Mouse (Mus musculus) c-Kit-positive CD71-positive TER-119-positive erythroid progenitor cells, embryonic 14.5 days (primary cell): ENCODE measurements at regions not wholly inside any gene's neighbourhood (a gene's known extent, or its start where the extent isn't known, plus 50 kb on each side); places are given as distances from the start of the nearest gene placed in this dataset.

Experiments used
- DNase-seq: peaks from one replicate; pipeline ENCODE4 v3.0.0-alpha.2; 2013; ENCODE audit warnings: low spot score

- DNase-seq: no peak
Measured at GRCm38 (mm10) chr7:73637101-73637809, 95.6 kb upstream of the Chd2 start.

DNA sequence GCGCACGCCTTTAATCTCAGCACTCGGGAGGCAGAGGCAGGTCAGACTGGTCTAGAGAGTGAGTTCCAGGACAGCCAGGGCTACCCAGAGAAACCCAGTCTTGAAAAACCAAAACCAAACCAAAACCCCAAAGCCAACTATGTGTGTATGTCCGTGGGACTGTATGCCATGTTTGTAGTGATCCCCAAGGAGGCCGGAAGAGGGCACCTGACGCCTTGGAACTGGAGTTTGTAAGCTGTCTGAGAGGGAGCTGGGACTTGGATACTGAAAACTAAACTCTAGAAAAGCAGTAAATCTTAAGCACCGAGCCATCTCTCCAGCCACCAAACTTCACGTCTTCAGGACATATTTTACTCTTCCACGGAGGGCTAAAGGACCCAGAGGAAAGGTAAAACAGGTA, 93.8 kb upstream of the Chd2 start:
- no peak for DNase-seq

- DNase-seq: no peak
Measured at GRCm38 (mm10) chr7:73630790-73631189, 89.2 kb upstream of the Chd2 start.

- no peak for DNase-seq
Measured at GRCm38 (mm10) chr7:73629182-73629581, 87.6 kb upstream of the Chd2 start.

DNA sequence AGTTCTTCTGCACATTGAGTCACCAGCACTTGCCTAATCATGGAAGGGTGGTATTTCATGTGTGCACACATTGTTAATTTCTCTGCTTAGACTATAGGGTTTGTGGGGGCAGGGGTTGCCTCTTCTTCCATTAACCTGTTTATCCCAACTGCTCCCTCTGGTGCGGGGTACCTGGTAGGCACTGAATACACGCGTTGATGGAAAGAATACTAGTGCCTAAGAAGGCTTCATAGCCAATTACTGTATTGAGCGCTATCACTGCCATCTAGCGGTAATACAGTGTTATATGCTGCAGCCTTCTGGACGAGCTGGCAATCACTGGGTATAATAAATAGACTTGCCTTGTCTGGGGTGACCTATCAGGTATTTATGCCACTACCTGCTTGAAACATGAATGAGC, 86.4 kb upstream of the Chd2 start:
- peak; percentile 78 for DNase-seq

DNA sequence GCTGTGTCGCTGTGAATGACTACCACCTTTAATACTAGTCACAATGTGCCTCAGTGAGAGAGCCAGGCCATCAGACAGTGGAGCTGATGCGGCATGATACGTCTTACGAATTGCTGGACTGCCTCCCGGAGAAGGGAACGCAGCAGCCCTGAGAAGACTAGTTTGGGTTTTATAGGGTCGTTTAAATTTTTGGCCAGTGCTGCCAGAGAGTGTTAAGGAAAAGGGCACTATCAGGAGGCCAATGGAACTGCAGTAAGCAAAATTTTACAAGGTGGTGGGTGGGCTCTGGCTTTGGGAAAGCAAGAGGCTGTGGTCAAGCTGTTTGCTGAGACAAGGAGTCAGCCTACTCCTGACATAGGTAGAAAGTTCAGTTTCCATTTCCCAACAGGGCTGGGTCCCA, 84.7 kb upstream of the Chd2 start:
- no peak for DNase-seq

GRCm38 (mm10) chr7:73625651-73626050, 84.0 kb upstream of the Chd2 start:
- DNase-seq: no peak

GRCm38 (mm10) chr7:73624992-73625391, 83.4 kb upstream of the Chd2 start:
- DNase-seq: no peak

- DNase-seq: no peak
Measured at GRCm38 (mm10) chr7:73624093-73624600, 82.5 kb upstream of the Chd2 start.

GRCm38 (mm10) chr7:73622468-73622867, 80.8 kb upstream of the Chd2 start:
- no peak for DNase-seq

DNA sequence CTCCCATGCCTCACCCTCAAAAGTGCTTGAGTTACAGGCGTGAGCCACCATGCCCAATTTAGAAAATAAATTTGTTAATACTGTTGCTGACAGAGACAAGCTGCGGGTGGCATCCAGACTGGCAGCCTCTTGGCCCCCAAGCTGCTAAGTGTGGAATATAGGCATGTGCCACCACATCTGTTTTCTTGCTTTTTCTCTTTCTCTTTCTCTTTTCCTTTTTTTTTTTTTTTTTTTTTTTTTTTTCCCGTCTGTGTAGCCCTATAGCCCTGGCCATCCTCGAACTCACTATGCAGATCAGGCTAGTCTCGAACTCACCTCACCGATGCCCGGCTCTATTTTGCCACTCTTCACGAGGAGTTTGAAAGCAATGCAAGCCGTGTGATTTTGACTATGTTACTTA, 78.7 kb upstream of the Chd2 start:
- no peak for DNase-seq

DNA sequence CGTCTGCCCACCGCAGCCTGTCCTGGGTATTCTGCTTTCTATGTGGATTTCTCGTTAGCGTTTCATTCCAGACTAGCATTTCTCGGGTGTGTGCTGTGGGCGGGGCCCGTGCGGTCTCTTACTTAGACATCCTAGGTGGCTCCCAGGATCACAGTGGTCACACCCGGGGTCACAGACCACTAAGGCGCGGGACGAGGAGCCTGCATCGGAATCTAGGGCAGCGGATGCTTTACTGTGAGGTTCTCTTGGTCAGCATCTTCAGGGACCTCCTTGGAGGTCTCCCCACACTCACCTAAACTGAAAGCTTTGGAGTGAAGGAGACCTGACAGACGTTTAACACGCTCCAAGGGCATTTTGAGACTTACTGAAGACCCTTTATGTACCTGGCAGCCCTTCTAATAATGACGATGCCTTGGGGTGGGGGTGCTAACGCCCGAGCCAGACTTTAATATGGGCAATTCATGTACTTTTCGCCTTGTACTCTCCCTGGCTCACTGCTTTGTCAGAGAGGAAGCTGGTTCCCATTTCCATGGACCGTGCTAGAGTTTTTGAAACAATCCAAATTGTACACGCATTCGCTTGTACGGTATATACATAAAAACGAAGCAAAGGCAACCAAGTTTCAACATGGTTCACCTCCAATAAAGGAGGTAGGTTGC, 77.3 kb upstream of the Chd2 start:
- DNase-seq: no peak

DNA sequence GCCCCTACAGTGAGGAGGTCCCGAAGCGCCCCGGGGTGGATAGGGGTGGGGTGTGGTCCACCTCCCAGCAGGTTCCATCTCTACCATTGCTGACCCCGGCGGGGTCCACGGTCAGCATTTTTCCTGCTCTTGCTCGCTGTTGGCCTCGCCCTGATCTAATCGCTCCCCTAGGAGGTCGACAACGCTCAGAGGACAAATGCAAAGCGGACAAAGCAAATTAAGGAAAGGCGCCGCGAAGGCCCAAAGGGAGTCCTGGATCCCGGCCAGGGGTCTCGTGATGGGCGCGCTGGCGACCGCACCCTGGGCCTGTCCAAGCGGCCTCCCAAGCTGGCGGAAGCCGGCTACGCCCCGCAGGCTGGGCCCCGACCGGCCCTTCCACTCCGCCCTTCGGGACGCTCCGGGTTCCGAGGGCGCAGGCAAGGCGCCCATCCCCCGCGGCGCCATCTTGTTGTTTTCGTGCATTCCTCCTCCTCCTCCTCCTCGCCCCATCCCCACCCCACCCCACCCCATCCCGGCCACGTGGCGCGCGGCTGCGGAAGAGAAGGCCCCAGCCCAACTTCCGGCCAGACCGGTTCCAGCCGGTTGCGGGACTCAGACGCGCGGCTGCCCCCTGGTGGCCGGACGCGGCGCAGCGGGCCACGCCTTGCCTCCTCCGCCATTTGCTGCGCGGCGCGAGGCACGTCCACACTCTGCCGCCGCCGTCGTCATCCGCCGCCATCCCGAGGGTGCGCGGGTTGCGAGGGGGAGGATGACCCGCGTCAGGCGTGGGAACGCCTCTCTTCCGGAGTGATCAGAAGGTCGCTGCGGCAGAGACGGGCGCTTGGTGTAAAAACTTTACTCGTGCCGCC, 76.5 kb upstream of the Chd2 start:
- peak; percentile 94 for DNase-seq

- DNase-seq: no peak
Measured at GRCm38 (mm10) chr7:73616971-73617906, 75.6 kb upstream of the Chd2 start.

DNA sequence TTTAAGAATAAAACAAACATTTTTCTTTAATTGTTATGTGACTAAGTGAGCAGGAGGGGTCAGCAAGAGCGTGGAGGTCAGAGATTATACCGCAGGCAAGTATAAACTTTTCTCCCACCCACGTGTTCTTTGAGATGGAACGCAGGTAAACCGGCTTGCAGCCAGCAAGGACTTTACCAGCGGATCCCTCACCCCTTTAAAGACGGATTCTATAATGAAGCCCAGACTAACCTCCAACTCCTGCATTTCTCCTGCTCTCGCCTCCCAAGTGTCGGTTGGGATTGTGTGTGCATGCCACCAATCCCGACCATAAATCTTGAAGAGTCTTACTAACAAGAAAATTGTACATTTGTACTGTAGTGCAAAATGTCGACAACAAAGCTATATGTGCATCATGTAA, 74.4 kb upstream of the Chd2 start:
- no peak for DNase-seq

DNA sequence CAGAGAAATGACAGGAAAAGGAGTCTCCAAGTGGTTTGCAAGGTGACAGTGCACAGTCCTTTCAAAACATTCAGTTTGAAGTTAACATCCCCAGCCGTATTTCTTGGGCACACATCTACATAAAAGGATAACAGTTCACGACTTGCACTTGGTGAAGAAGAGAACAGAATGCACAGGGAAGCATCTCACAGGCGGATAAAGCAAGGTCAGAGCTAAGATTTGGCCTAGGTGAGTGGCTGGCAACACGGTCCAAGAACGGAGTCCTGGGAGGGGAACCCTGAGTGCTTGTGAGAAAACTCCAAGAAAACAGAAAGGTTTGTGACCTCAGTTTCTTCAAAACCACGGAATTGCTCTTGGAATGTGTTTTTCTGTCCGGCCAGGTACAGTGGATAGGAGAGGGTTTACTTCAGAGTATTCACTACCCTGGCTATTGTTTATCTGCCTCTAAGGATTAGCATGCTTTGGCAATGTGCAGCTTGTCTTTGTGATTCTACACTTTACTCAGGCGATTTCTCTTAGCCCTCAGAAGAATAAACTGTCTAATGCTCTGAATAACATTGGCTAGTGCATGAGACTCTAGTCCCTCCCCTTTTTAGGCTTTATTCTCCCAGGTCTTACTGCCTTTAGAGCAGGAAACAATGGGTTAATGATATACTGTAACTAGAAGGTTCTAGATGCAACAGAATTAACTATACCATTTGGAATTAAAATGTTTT, 73.4 kb upstream of the Chd2 start:
- no peak for DNase-seq

DNA sequence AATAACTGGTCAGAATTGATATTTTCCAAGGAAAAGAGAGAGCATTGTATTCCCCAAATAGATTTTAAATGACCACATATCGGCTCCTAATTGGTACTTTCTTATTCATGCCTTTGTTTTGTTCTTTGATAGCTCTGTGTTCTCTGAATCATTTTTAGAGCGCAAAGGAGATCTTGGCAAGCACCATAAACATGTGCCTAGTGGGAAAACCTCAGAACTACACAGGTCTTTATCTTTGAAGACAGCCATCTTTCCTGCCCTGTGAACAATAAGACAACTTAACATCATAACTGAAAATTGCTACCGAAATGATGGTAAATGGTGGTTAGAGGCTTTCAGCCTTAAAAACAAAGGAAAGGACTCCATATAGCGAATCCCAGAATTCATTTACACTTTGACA, 72.7 kb upstream of the Chd2 start:
- DNase-seq: no peak

- no peak for DNase-seq
Measured at GRCm38 (mm10) chr7:73612752-73613092, 71.1 kb upstream of the Chd2 start.

DNA sequence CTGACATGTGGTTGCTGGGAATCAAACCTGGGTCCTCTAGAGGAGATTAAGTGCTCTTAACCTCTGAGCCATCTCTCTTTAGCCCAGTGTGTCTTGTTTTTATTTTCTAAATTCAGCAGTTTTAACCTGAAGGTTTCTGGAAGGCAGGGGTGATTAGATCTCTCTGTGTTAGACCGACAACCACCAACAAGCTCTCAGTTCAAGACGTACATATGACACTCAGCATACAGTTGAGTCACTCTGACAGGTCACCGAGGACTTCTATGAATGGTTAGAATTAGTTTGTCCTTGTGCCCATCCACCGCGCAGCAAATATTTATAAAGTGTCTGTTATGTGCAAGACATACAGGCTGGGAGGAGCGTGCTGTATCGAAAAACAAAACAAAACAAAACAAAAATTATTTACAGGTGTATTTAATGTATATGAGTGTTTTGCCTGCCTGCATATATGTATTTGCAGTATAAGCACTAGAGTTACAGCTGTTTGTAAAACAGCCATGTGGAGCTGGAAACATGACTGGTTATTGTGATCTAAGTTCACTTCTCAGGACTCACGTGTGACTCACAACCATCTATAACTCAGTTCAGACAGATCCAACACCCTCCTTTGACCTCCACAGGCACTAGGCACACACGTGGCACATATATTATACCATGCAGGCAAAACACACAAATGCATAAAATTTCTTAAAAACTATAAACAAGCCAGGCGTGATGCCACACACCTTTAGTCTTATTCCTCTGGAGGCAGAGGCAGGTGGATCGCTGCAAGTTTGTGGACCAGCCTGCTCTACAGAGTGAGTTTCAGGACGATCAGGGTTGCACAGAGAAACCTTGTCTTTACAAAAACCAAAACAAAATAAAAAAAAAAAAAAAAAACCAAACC, 70.5 kb upstream of the Chd2 start:
- DNase-seq: no peak

- no peak for DNase-seq
Measured at GRCm38 (mm10) chr7:73608804-73609275, 67.2 kb upstream of the Chd2 start.
